Mouse (Mus musculus) 416B (cell line): ENCODE measurements around the gene Cbs.
A peak's percentile ranks its signal among the peaks of the same experiment; 100 is the strongest.

Experiments used
- DNase-seq: peaks from one replicate; pipeline ENCODE4 v3.0.0; 2011; ENCODE audit warnings: low read depth

Cbs gene

DNA sequence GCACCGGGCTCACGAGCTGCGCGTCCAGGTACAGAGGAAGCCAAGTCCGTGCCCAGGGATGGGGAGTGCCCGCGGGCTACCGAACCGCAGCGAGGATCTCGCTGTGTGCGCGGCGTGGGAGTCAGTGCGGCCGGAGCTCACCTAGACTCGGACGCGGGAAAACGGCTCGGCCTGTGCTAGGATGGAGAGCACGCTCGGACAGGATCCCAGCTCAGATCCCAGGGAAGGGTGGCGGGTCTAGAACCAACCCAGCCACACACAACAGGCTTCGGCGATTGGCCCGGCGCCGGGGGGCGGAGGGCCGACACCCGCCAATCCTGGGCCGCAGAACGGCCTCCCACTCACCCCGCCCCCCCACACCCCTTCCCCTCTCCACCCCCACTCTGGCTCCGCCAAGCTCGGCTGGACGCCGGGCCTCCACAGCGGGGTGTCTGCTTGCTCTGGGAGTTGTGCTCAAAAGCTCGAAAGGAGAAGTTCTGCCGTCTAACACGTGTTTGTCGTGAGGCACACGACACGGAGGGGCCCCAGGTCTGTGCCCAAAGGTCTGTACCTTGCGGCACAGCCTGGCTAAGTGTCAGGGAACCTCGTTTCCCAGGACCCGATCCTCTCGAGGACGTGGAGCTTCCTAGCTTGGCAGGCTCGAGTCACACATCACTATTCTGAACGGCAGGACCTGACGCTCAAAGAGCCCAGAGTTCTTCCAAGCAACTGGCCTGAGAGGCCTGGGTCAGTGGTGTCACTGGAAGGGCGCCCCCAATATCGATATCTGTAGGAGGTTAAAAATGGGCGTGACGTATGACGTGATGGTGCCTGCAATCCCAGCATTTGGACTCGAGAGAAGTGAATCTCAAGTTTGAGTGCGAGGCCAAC lies at the start of gene Cbs:
Gene Cbs (minus strand): TSS at position 297 of the 870 bp plus-strand sequence.
- no peak for DNase-seq

DNA sequence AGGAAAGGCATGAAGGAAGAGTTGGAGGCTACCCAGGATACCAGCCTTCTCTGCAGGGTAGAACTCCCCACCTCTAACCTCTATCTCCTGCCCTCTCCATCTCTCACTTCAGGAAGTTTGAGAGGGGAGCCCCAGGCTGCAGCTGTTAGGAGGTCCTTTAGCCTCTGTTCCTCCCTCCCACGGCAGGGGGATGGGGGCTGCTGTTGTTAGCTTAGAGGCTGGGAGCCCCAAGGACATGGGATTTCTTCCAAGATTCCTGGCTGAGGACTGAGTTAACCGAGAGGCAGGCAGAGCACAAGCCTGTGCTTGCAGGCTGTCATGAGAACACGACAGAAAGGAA lies 49.2 kb upstream of the Cbs start:
- no peak for DNase-seq

DNA sequence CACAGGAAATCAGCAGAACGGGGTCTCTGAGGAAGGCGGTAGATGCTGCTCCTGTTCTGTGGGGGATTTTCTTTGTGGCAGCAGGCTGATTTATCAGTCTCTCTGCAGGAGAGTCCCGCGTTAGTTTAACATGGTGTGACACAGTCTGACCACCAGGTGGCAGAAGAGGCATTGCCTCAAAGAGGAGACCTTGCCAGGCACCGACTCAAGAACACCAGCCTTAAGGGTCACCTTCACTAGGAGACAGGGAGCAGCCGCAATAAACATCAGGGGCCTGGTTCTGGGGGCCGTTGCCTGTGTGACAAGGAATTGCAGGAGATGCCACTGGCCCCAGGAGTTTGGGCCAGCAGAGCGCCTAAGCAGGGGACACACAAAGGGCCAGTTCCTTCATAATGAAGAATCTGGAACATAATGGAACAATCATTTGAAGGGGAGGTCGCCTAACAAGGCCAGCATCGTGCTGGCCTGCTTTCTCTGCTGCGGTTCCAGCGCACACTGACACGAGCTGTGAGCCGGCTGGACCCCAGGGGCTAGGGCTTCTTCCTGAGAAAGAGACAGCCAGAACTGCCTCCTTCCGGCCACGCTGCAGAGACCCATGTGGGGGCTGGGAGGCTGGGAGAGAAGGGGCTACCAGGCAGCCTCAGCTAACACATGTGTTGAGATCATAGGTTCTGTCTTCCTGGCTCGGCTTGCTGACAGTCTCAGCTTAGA lies 48.6 kb upstream of the Cbs start:
- DNase-seq: peak; percentile 82

DNA sequence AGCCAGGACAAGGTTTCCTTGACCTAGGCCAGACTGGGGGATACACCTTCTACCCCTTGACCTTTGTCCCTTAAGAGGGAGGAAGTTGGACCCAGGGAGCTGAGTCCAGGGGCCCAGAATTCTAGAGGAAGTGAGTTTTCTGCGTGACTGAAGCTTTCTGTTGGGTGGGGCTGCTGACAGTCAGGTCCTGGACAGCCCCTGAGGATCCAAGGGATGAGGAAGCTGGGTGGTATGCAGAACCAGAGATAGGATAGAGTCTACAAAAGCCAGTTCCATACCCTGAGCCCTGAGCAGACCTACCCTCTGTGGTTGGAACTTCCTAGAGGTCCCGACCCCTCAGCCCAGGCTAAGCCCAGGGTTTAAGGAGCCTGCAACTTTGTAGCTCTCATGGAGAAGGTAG lies 43.4 kb upstream of the Cbs start:
- DNase-seq: no peak

DNA sequence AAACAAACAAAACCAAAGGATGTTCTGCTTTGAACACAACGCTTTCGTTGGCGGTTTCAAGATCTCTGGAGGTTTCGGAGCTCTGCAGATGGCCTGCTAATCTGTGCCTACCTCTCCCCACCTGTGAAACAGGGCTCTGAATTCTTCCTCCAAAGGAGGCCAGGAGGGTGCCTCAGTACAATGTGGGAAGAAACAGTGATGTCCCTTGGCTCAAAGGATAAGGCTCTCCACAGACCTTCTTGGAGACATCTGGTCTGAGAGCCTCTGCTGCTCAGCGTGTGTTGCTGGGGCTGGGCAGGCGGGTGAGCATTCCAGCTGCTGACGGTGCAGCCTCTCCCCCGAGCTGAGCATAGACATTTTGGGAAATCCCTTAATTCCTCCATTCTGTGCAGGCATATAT lies 40.5 kb upstream of the Cbs start, which contains the start of gene Cryaa:
Gene Cryaa (plus strand): TSS at position 301 of the 400 bp plus-strand sequence.
- no peak for DNase-seq

DNA sequence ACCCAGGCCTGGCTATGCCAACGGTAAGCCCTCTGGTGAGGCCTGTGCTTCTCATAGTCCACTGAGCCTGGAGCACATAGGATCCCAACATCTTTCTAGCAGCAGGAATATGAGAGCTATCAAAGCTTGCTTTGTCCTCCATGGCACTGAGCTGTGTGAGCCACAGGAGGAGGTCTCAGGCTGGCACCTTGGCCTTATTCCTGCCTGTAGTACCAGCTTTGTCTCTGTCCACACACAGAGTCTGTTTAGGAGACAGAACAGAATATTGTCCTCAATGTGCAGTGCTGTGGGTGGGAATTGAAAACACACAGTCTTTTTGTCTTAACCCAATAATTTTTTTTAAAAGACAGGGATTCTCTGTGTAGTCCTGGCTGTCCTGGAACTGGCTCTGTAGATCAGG lies 37.4 kb upstream of the Cbs start:
- no peak for DNase-seq

DNA sequence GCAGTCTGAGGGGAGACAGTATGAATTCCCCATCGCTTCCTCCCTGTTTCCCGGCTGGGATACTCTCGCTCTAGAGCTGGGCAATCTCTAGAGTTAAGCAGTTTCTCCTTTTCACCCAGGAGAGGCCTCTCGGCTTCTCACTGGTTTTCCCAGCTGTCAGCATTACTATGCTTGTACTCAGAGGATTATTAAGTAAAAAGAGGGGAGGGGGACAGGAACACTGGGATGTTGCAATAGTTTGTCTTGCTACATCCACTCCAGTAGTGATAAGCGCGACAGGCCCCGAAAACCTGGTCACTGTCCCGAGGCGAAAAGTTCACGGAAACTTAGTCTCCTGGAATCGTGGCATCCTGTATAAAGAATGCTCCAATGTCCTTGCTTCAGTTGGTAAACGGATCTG lies 35.2 kb upstream of the Cbs start:
- DNase-seq: no peak

DNA sequence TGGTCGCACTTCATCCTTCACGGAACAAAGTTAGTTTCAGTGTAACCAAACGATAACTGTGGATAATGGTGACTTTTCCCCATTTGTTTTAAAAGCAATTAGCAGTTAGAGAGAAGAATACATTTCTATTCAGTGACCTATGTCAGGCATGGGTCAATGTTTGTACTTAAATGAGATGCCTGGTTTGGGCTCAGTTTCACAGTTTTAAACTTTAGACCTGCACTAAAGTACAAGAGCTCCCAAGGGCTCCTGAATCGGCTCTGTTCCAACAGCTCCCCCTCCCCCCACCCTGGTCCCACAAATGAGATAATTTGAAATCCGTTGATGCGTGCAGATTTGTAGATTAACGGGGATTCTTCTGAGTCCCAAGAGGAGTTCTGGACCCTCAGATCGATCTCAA lies 34.7 kb upstream of the Cbs start:
- DNase-seq: no peak

DNA sequence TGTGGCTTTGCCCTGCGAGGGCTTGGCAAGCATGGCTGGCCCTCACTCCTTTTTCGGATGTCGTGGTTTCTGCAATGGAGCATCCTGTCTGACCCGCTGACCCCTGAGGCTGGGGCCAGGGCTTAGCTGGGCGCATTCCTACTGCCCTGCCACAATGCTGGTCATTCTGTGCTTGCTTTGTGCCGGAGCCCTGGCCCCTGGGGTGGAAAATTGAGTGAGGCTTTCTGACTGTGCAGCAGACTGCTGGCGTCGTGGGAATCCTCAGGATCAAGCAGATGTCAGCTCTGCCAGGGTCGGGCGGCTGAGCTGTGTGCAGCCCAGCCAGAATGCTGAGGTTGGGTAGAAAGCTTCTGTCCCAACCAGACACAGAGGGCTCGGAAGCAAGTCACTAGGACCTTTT lies 33.1 kb upstream of the Cbs start:
- DNase-seq: peak; percentile 29

DNA sequence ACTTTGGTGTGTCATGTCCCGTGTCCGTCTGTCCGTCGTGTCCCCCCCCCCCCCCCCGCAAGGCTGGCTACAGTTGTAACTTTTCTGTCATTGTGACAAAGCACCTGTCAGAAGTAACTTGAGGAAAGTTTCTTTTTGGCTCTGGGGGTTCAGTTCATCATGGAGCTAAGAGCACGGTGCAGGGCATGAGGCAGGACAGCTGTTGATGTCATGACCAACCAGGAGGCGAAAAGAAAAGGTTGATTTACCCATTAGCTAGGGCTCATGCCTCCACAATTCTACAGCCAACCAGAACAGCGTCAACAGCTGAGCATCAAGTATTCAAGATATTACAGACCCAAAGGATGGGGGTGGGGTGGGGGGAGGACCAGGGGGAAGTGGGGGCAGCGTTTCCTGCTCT lies 31.3 kb upstream of the Cbs start:
- DNase-seq: no peak

DNA sequence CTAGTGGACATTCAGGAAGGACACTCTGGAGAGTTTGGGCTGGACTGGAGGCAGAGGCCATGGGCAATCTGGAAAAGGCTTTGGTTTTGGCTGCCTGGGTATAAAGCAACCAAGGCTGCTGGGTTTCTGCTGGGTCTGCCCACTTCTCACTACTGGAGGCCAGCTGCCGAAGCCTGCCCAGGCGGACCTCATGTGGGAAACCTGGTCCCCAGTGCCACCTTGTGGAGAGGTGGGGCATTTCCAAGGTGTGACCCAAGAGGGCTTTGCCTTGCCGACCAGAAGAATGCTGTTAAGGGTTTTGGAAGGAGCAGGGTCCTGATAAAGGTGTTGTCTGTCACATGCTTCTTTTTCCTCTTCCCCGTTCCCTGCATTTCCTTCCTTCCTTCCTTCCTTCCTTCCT lies 27.7 kb upstream of the Cbs start:
- peak; percentile 87 for DNase-seq

DNA sequence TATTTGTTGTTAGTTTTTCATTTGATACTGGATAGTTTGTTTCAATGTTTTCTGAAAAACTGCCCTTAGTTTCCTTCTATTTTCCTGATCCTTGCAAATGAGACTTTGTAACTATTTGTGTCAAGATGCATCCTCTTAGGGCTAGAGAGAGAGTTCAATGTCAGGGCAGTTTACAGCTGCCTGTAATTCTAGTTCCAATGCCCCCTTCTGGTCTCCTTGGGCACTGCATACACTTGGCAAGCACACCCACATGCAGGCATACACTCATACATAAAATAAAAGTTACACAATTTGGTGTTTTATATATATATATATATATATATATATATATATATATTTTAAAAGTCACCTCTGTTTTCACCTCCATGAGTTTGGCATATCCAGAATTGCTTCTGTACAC lies 25.8 kb upstream of the Cbs start:
- DNase-seq: peak; percentile 43

DNA sequence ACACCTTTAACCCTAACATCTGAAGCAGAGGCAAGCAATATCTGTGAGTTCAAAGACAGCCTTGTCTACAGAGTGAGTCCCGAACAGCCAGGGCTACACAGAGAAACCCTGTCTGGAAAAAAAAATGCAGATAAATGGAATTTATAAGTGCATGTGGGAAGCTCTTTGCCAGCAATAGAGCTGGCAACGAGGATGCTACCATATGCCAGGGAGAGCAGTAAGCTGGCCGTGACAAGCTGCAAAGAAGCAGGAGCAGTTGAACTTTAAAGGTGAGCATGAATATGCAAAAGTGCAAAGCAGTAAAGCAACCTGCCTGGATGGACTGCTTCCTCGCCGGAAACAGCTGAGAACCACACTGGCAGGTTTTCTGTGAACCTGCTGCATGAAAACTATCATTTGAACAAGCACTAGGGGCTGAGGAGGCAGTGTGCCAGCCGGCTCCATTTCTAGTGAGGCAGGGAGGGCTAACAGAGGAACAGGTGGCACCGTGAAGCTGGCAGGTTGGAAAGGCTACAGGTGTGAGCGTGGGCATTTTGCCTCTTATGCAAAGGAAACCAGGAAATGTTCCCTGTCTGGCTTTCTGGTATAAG lies 23.7 kb upstream of the Cbs start:
- DNase-seq: no peak

DNA sequence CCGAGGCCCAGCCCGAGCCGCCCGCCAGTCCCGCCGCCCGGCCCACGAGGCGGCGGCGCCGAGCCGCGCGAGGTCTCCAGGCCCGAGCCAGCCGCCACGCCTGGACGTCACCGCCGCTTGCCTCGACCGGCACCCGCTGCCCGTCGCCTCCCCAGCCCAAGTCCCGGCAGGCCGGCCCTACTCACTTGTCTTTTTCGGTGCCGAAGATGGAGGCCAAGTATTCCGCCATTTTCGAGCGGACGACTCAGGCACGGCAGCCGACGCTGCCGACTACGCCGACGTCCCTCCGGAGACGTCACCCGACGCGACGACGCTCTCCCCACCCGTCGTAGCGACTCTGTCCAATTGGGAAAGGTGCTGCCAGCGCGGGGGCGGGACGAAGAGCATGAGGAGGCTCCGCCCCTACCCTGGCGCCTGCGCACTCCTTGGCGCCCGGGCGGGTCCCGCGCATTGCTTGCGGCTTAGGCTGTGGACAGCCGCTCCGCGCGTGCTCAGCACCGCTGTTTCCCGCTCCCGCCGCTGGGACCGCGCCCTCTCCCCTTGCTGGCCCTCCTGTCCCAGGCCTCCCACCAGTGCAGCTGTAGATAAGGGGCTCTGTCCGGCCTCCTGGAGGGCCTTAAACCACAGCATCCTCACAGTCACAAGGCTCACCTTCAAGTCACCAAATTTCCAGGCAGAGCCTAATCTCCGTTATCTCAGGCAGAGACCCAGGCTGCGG lies 21.6 kb upstream of the Cbs start, which contains the start of gene U2af1:
Gene U2af1 (minus strand): TSS at position 425 of the 718 bp plus-strand sequence.
- DNase-seq: peak; percentile 96

DNA sequence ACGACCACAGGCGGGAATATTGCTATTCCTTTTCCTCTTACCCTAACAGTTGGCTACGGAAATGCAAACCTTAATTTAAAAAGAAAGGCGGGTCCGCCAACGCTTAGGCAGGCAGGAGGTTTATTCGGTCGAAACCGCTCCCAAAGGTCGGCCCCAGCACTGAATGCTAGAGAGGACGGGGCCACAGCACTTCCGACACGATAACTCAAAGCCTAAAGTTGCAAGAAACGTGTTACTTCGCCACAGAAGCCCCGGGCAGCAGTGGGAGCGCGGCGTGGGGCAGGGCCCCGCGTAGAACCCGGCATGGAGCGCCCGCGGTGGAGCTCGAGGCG lies 21.1 kb upstream of the Cbs start:
- no peak for DNase-seq

DNA sequence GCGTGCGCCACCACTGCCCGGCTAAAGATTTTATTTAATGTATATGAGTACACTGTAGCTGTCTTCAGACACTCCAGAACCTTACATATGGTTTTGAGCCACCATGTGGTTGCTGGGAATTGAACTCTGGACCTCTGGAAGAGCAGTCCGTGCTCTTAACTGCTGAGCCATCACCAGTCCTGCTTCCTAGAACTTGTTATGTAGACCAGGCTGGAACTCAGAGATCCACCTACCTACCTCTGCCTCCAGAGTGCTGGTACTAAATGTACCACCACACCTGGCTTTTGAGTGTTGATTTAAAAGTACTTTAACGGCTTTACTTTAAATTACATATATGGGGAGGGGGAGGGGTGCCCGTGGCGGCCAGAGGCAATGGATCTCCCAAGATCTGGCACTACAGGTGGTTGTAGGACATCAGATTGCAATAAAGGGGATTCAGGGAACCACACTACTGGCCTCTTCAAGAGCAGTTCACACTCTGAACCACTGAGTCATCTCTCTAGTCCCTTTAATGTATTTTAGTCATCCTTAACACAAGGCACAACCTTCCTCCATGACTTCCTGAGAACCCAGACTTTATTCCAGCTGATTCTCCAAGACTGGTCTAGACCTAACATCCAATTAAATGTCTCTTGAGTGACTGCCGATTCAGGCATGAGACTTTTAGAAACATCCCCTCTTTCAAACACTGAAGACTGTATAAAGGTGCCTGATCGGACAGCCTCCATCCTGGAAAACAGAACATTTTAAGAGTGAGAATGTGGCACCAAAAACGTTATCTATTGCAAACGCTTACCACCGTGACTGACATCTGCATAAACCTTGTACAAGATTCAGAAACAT lies 20.3 kb upstream of the Cbs start:
- no peak for DNase-seq

DNA sequence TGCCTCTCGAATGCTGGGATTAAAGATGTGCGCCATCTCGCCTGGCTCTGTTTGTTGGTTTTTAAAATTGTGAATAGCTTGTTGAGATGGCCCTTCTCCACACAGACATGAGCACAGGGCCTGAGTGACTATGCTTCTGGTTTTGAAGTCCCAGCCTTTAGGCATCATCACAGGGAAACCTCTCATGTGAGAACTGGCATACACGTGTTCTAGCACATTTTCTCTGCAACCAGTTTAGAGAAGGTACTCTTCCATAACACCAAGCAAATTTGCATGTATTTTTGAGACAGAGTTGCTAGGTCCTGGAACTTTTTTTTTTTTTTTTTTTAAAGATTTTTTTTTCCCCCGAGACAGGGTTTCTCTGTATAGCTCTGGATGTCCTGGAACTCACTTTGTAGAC lies 19.6 kb upstream of the Cbs start:
- DNase-seq: no peak

DNA sequence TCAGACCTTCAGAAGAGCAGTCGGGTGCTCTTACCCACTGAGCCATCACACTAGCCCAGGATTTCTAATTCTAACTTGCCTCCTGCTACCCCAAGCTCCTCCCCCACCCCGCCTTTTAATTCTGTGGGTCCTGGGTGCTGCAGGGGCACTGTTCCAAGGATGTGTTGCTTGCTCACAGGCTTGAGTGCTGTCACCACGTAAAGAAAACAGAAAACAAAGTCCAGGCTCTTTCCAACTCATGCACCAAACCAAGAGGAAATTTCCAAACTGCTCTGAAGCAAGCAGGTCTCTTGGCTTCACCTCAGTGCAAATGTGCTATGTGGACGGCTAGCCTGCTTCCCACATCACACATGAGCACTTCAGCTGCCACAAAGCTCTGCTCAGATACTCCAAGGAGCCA lies 18.3 kb upstream of the Cbs start:
- DNase-seq: no peak

DNA sequence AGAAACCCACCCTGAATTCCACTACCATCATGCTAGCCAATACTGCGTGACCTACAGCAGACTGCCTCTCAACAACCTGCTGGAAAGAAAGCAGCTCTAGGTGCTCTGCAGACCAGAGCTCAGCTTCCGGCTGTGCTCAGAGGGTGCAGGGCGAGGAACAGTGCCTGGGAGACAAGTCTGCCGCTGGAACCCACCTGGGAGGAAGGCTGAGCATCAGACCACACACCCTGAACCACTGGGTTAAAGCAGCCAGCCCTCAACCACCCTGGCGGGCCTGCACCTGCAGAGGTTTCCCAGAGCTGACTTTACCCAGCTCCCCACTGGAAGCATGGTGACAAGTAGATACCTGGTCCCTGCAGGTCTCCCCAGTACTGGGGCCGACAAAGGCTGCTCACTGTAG lies 16.2 kb upstream of the Cbs start:
- DNase-seq: no peak

DNA sequence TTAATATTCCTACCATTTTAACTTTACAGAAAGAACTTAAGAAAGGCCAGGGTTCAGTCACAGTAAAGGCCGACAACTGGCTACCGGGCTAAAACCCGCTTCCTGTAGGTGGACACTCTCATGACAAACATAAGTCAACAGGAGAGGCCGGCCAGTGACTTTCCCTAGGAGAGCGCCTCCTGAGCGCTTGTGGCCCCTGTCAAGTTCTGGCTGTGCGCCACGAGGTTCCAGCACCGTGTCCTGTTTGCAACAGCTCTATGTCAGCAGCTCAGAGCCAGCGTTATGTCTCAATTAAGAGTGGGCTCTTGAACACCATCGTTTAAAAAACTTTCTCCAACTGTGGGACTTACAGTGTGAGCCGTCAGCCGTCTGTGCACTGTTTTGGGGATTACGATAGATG lies 15.1 kb upstream of the Cbs start:
- no peak for DNase-seq

DNA sequence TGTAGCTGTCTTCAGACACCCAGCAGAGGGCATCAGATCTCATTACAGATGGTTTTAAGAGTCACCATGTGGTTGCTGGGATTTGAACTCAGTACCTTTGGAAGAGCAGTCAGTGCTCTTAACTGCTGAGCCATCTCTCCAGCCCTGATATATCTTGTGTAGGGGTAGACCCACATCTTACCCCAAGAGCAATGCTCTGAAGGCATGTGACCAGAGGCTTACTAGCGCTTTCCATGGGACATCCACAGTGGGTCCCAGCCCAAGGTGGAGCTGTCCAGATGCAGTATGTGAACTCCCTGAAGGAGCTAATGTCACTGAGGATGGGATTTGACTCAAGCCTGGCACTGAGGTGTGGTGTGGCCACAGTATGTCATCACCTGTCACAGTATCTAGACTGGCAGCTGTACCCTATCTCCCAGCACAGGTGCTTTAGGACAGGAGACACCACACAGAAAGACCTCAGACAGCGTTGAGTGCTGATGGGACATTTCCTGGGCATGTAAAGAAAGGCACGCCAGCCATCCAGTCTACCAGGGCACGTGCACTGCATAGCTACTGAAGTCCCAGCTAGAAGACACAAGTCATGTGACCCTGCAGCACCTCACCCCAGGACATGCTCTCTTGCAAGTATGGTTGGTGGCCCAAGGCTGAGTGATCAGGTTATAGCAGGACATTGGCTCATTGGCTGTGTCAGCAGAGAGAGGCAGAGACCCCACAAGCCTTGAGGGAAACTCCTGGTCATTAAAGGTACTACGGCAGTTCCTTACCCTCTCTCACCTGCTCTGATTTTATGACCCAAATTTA lies 9.4 kb upstream of the Cbs start:
- DNase-seq: no peak
